Mouse (Mus musculus) heart, postnatal 14 days (tissue): ENCODE results near the gene Macrod1. TPM values are rescaled to one million over a fixed set of nuclear protein-coding genes. Genes with fewer than 3 reads are reported as not detected.

Source experiments
- DNase-seq, 2 experiments: peaks; one replicate each; pipeline ENCODE4 v3.0.0; 2021 to 2022
- intact Hi-C: fragments of 180-260 bp; cut with DNase I; formaldehyde crosslinking; loops from one replicate; pipeline ENCODE4 v1.15.1; 2025
- total RNA-seq, 2 experiments: library from RNA; stranded (reverse); gene quantifications; 2 replicates each; pipeline ENCODE4 v1.2.3; 2021

Gene Macrod1
- total RNA-seq, 2 experiments from 2014 or later: 181 to 186 TPM

GRCm38 (mm10) chr19:7217162-7217925 is 160.7 kb downstream of the Macrod1 start, which contains the start of gene Cox8a:
TSS of gene Cox8a (minus strand) at chr19:7217616.
- DNase-seq: peak; percentile 94 to 96
- intact Hi-C loops: no loop called here

- DNase-seq: no peak
- intact Hi-C loops: no loop called here
These were observed 161.3 kb downstream of the Macrod1 start for GRCm38 (mm10) chr19:7217926-7218267.

GRCm38 (mm10) chr19:7218753-7219152 is 162.1 kb downstream of the Macrod1 start:
- intact Hi-C loops: no loop called here
- DNase-seq: no peak

- DNase-seq: no peak
- intact Hi-C loops: no loop called here
These were observed 165.6 kb downstream of the Macrod1 start for GRCm38 (mm10) chr19:7222196-7222595.

DNA sequence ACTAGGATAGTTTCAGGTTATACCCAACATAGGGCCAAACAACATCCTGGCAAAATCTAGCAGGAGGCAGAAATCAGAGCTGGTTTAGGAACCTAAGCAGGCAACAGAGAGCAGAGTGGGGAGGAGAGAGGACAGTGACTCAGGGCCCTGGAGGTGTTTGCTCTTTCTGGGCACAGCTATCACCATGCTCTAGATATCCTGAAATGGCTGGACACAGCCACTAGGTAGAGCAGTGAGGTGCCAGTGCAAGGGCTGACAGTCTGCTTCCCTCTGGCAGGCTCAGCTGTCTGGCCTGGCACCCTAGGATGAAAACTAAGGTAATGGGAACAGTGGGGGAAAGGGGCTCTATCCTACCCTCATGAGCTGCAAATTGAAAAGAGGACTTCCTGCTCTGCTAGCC is 166.9 kb downstream of the Macrod1 start:
- intact Hi-C loops: no loop called here
- no peak for DNase-seq

GRCm38 (mm10) chr19:7224253-7224652 is 167.6 kb downstream of the Macrod1 start:
- DNase-seq: no peak
- intact Hi-C loops: no loop called here

GRCm38 (mm10) chr19:7225096-7225690 is 168.6 kb downstream of the Macrod1 start:
- DNase-seq: no peak

DNA sequence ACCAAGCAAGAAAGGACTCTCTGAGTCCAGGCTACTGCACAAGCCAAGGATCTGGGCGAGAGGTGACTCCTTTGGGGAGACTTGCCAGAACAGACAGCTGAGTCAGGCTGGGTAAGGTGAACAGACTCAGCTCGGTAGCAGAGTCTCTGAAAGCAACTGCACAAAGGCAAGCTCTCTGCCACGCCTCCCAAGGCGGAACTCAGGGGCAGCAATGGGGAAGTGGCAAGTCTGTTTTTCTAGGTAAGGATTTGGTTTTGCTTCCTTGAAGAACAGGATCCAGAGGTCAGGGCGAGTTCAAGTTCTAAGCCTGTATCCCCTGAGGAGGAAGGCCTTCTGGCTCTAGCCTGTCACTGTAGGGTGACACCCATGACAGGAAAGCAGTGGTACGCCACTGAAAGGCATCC is 169.9 kb downstream of the Macrod1 start:
- intact Hi-C loops: no loop called here
- no peak for DNase-seq

More at GRCm38 (mm10) chr19:7225096-7225690, 168.6 kb downstream of the Macrod1 start:
- intact Hi-C loops: no loop called here

DNA sequence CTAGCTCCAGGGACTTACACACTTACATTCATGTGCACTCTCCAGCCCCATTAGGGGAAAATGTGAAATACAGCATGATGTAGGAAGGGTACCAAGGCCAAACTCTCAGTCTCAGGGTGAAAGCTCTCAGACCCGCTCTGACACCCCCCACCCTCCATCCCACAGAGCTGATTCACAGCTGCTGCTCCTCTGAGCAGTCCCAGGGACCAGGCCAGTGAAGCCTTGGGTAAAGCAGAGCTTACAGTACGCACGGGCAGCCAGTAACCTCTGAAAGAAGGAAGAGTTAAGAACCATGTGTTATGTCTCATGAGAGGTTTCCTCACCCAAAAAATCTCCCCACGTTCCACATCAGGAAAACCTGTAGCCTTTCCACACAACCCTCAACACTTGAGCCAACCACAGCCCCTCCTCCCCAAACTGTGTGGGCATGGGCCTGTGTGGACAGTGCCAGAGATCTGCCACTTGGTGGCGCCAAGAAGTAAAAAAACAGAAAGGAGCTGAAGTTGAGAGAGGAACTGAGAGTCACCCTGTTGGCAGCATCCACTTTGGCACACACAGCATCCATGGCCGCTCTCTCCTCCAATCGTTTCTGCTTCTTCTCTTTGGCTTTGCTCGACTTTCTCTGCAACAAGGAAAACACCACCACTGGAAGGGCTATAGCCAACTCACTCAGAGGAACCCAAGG is 178.1 kb downstream of the Macrod1 start:
- intact Hi-C loops: loop anchor here (2.0 to 5.0 kb wide), 2 partner anchors 108 to 202 kb away; partner anchors contain the start of gene Mark2
- DNase-seq: peak; percentile 78 to 86

DNA sequence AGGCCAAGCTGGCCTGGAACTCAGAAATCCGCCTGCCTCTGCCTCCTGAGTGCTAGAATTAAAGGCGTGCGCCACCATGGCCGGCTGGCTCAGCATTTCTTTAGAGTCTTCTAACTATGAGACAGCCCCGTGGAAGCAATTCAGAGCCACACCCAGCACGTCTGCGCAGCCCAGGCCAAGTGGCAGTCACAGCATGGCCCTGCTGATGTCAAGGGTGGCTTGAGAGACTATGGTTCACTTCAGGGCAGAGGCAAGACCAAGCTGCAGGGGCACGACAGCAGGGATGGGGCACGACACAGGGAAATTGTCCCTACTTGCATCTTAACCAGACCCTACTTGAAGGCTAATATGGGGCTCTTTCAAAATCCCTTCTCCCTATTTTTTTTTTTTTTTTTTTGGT is 178.9 kb downstream of the Macrod1 start:
- no peak for DNase-seq
- intact Hi-C loops: loop anchor here (2.0 to 5.0 kb wide), 2 partner anchors 107 to 201 kb away; partner anchors contain the start of gene Mark2

DNA sequence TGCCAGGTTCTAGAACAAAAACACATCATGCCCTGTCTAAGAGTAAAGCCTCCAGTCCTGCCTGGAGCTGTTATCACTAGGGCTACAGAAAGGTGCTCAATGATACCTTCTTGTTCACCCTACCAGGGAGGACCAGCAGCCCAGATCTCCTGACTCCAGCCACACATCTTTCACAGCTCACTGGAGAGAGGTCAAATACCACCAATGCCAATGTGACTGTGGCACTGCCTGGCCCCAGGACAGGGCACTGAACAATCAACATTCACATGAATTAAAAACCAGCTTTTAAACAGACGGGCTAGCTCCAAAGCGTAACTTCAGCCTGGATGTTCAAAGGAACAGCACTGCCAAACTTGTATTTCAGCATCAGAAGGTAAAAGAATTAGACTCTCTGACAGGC is 179.4 kb downstream of the Macrod1 start:
- intact Hi-C loops: loop anchor here (2.0 to 5.0 kb wide), 2 partner anchors 106 to 183 kb away; partner anchors contain the start of gene Mark2
- no peak for DNase-seq

- intact Hi-C loops: loop anchor here (2.0 to 5.0 kb wide), 2 partner anchors 106 to 182 kb away; partner anchors contain the start of gene Mark2
- no peak for DNase-seq
These were observed 180.1 kb downstream of the Macrod1 start for GRCm38 (mm10) chr19:7236742-7237141.

DNA sequence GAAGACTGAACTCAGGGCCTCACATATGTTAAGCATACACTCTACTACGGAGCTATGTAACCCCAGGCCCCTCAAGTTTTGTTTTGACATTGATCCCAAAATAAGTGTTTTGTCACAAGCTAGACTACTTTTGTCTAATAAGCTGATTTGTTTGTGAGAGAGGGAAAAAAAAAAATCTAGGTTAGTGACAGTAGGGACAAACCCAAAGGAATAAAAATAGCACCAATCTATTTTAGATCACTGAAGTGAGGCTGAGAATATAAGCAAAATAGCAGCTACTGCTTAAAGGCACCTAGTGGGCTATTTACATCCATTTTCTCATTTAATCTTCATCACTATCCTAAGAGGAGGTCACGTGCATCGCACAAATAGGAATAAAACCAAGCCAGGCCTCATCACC is 183.0 kb downstream of the Macrod1 start:
- DNase-seq: no peak
- intact Hi-C loops: loop anchor here (5.0 kb wide), 1 partner anchor 103 kb away; the partner anchor contains the start of gene Mark2

DNA sequence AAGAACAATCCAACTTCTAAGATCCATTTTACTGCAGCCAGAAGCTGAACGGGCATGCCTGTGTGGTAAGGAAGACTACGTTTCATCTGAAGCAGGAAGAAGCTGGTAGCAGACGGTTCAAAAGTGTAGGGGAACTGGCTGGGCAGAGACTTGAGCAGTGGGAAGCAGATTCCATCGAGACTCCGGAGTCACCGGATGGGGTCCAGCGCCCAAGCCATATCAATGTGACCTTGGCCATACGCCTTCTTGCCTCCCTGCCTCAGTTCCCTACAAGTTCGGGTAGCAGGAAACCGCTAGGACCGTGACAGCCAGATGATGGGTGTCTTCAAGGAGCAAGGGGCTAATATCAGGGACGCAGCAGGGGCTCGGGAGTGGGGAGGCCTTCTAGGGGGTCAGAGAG is 183.7 kb downstream of the Macrod1 start:
- intact Hi-C loops: loop anchor here (2.0 kb wide), 1 partner anchor 27 kb away; the partner anchor contains the start of gene Rcor2
- no peak for DNase-seq

DNA sequence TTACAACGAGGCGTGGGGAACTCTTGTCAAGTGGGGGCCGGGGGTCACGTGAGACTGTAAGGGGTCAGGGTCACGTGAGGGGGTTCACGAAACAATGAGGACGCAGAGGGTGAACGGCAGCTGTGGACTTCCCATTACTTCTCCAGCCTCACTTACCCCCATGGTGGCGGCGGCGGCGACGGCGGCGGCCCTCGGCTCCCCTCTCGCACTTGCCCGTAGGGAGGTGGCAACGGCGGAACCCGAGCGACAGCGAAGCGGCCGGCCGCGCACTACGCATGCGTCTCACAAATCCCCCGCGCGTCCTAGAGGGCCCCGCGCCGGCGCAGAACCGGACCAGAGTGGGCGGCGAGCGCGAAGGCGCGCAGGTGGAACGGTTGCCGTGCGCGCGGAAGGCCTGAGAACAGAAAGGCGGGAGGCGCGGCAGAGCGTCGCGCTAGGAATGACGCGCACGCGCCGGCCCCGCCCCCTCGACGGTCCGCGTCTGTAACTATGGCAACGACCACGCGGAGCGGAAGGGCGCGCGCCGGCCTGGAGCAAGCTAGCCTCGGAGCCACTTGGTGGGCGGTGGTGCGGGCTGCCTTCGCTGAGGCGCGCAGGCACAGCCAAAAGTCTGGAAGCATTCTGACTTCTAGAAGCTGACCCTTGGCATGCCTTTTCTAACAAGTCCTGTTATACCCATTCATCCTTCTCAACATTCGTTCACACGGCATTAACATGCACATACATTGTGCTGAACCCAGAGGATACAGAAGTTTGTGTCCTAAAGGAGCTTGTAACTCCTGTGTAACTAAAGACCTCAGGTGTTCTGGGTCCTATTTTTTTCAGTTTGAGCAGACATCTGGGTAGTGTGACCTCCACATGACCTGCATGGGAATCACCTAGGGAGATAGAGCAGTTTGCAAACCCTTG is 184.4 kb downstream of the Macrod1 start, which contains the start of gene Naa40:
Gene Naa40 (minus strand): TSS at position 402 of the 909 bp plus-strand sequence.
- intact Hi-C loops: loop anchor here (2.0 kb wide), 1 partner anchor 26 kb away; the partner anchor contains the start of gene Rcor2
- DNase-seq: peak; percentile 96 to 97

DNA sequence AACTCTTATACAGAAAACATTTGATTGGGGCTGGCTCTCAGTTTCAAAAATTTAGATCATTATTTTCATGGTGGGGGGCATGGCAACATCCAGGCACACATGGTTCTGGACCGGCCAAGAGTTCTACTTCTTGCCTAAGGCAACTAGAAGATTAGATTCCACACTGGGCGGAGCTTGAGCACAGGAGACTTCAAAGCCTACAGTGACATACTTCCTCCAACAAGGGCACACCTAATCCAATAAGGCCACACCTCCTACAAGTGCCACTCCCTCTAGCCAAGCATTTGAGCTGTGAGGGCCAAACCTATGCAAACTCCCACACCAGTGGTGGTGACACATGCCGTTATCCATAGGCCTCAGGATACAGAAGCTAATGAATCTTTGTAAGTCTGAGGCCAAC is 189.4 kb downstream of the Macrod1 start:
- intact Hi-C loops: no loop called here
- no peak for DNase-seq
